Mouse (Mus musculus): ENCODE data around the gene 2700049A03Rik.

- no peak for TF ChIP-seq CTCF (IDR thresholded peaks at IDR 0.05; ENCODE audit: low read depth, low read length)
- TF ChIP-seq POLR2A (IDR thresholded peaks at IDR 0.05; ENCODE audit: borderline replicate concordance, low read depth, low read length): no peak
Measured at GRCm38 (mm10) chr12:71149456-71149855, 12.8 kb downstream of the 2700049A03Rik start.

Data from bone marrow macrophage, adult 2 months (primary cell).